Mouse (Mus musculus) stomach, postnatal 0 days (tissue): Measurements from ENCODE around the gene Iglon5. TPM values are rescaled to one million over a fixed set of nuclear protein-coding genes. Genes with fewer than 3 reads are reported as not detected.

Source experiments
- ATAC-seq: fragments of 200-750 bp; cut with Nextera tagmentation; 2 replicates; pipeline ENCODE4 v1.8.0; 2017; ENCODE audit not compliant: low FRiP score, low TSS enrichment
- DNase-seq: peaks from one replicate; pipeline ENCODE4 v3.0.0-alpha.2; 2016; ENCODE audit warnings: low spot score
- H3K27ac ChIP-seq: fragments of 300-500 bp; sonication (generic); replicated peaks from 2 replicates; pipeline ENCODE4 v1.5.1; 2014; ENCODE audit warnings: mild to moderate bottlenecking, control low read depth
- H3K27me3 ChIP-seq: fragments of 300-500 bp; sonication (generic); 2 replicates; pipeline ENCODE4 v1.6.1; 2014; ENCODE audit warnings: low read length; ENCODE audit not compliant: control insufficient read depth, insufficient read depth
- H3K36me3 ChIP-seq: fragments of 300-500 bp; sonication (generic); 2 replicates; pipeline ENCODE4 v1.6.1; 2014; ENCODE audit warnings: low read length, mixed read lengths; ENCODE audit not compliant: control insufficient read depth, insufficient read depth
- H3K4me1 ChIP-seq: fragments of 300-500 bp; sonication (generic); replicated peaks from 2 replicates; pipeline ENCODE4 v1.6.1; 2014; ENCODE audit warnings: antibody characterized with exemption; ENCODE audit not compliant: control insufficient read depth, insufficient read depth
- H3K4me2 ChIP-seq: fragments of 300-500 bp; sonication (generic); replicated peaks from 2 replicates; pipeline ENCODE4 v1.6.1; 2014; ENCODE audit warnings: low read depth, mild to moderate bottlenecking, control low read depth, moderate library complexity
- H3K4me3 ChIP-seq: fragments of 300-500 bp; sonication (generic); 2 replicates; pipeline ENCODE4 v1.5.1; 2014; ENCODE audit warnings: low read depth, low read length, control low read depth
- H3K9ac ChIP-seq: fragments of 300-500 bp; sonication (generic); 2 replicates; pipeline ENCODE4 v1.6.1; 2014; ENCODE audit warnings: mild to moderate bottlenecking, low read length, control low read depth, mixed read lengths
- H3K9me3 ChIP-seq: fragments of 300-500 bp; sonication (generic); 2 replicates; pipeline ENCODE4 v1.6.1; 2016; ENCODE audit warnings: low read length; ENCODE audit not compliant: control insufficient read depth
- CTCF ChIP-seq: IDR thresholded peaks from 2 replicates; pipeline ENCODE4 v1.5.1; 2016; ENCODE audit warnings: antibody characterized with exemption, low read depth, mild to moderate bottlenecking, moderate library complexity
- EP300 ChIP-seq: optimal IDR thresholded peaks from 2 replicates; pipeline ENCODE3; 2016; ENCODE audit warnings: antibody characterized with exemption
- WGBS: fragments of 180-500 bp; shearing (Covaris S2); extraction: QIAGEN DNeasy Blood & Tissue Kit; methylation state at CpG from one replicate; pipeline ENCODE4 v1.1.7; 2014; 5-methylcytosine and 5-hydroxymethylcytosine counted together
- polyA plus RNA-seq: library from polyadenylated mRNA; unstranded; fragments of >200 nt; fragmentation: Nextera tagmentation; extraction: Ambion mirVana; gene quantifications from 2 replicates; pipeline ENCODE4 v1.2.1, GENCODE M21; 2015

Iglon5 gene
- polyA plus RNA-seq, 1 experiment from 2014 or later = 0.35 TPM

GRCm38 (mm10) chr7:43475706-43476105 is 14.2 kb downstream of the Iglon5 start:
- Histone ChIP-seq H3K36me3 (no peaks in the 10 kb centered on the region), H3K4me1 (no peaks in the 10 kb centered on the region), H3K4me2 (no peak overlapping the region), H3K9ac (no peak overlapping the region), H3K9me3 (no peaks in the 10 kb centered on the region), H3K27ac (no peak overlapping the region), H3K4me3 (no peak overlapping the region), H3K27me3 (no peaks in the 10 kb centered on the region)
- DNase-seq = peak; percentile 47
- WGBS = 20% methylated on average over 23 of the region's 23 CpGs
- 0 out of 2 replicates have a peak, but pooled peaks have one; percentile 36 for ATAC-seq
- peak; percentile 49 for TF ChIP-seq CTCF
- TF ChIP-seq EP300 = no peak

GRCm38 (mm10) chr7:43470373-43470772 is 19.5 kb downstream of the Iglon5 start:
- ATAC-seq (no peak), DNase-seq (peak; percentile 51)
- Histone ChIP-seq H3K27me3 (no peaks in the 10 kb centered on the region), H3K4me2 (no peak overlapping the region), H3K4me3 (no peak overlapping the region), H3K9ac (no peak overlapping the region), H3K36me3 (no peaks in the 10 kb centered on the region), H3K9me3 (no peaks in the 10 kb centered on the region), H3K4me1 (no peaks in the 10 kb centered on the region), H3K27ac (no peak overlapping the region)
- TF ChIP-seq EP300 (no peak), CTCF (peak; percentile 70)
- WGBS = 51% methylated on average over 8 of the region's 8 CpGs

- H3K27me3 ChIP-seq = no peaks in the 10 kb centered on the region
- no peaks in the 10 kb centered on the region for H3K36me3 ChIP-seq
- H3K4me3 ChIP-seq = peak overlapping the region; percentile 55
- under 1% methylated on average over 33 of the region's 33 CpGs for WGBS
- no peaks in the 10 kb centered on the region for H3K9me3 ChIP-seq
- TF ChIP-seq CTCF (peak; percentile 98), EP300 (no peak)
- H3K27ac ChIP-seq = peak overlapping the region; percentile 69; the same call in 1 of the 2 replicates
- H3K4me2 ChIP-seq = peak overlapping the region; percentile 92
- H3K9ac ChIP-seq = peak overlapping the region; percentile 63
- ATAC-seq (peak; percentile 82), DNase-seq (peak; percentile 88)
- 0 out of 2 replicates have a peak, but pooled peaks cover 2% of the 10 kb centered on the region for H3K4me1 ChIP-seq
Observed at GRCm38 (mm10) chr7:43466099-43466694, 23.7 kb downstream of the Iglon5 start.

- Histone ChIP-seq H3K27me3 (no peaks in the 10 kb centered on the region), H3K9me3 (no peaks in the 10 kb centered on the region), H3K36me3 (no peaks in the 10 kb centered on the region), H3K27ac (peak overlapping the region; percentile 69; the same call in 1 of the 2 replicates), H3K4me2 (peak overlapping the region; percentile 92), H3K9ac (peak overlapping the region; percentile 63), H3K4me3 (peak overlapping the region; percentile 55), H3K4me1 (0 out of 2 replicates have a peak, but pooled peaks cover 2% of the 10 kb centered on the region)
- TF ChIP-seq EP300 = no peak
- peak; percentile 63 for TF ChIP-seq CTCF
- ATAC-seq (peak; percentile 86), DNase-seq (peak; percentile 89)
- 0% methylated on average over 33 of the region's 33 CpGs for WGBS
Observed at GRCm38 (mm10) chr7:43465344-43466098, 24.4 kb downstream of the Iglon5 start.

GRCm38 (mm10) chr7:43464864-43465343 is 25.0 kb downstream of the Iglon5 start:
- Histone ChIP-seq H3K4me3 (peak overlapping the region; percentile 55), H3K4me1 (0 out of 2 replicates have a peak, but pooled peaks cover 2% of the 10 kb centered on the region), H3K27ac (peak overlapping the region; percentile 69; the same call in 1 of the 2 replicates), H3K36me3 (no peaks in the 10 kb centered on the region), H3K9me3 (no peaks in the 10 kb centered on the region), H3K27me3 (no peaks in the 10 kb centered on the region), H3K9ac (peak overlapping the region; percentile 51), H3K4me2 (peak overlapping the region; percentile 92)
- TF ChIP-seq CTCF (no peak), EP300 (no peak)
- no peak for ATAC-seq
- 7% methylated on average over 35 of the region's 35 CpGs for WGBS
- DNase-seq = no peak

- no peak overlapping the region for H3K27ac ChIP-seq
- TF ChIP-seq CTCF (no peak), EP300 (no peak)
- H3K36me3 ChIP-seq = no peaks in the 10 kb centered on the region
- no peak overlapping the region for H3K4me3 ChIP-seq
- H3K4me1 ChIP-seq = 0 out of 2 replicates have a peak, but pooled peaks cover 2% of the 10 kb centered on the region
- DNase-seq (no peak), ATAC-seq (no peak)
- no peaks in the 10 kb centered on the region for H3K27me3 ChIP-seq
- 73% methylated on average over 7 of the region's 7 CpGs for WGBS
- H3K9ac ChIP-seq = 0 out of 2 replicates have a peak overlapping the region, but pooled peaks have one; percentile 23
- H3K9me3 ChIP-seq = no peaks in the 10 kb centered on the region
- no peak overlapping the region for H3K4me2 ChIP-seq
Observed at GRCm38 (mm10) chr7:43463976-43464375, 25.9 kb downstream of the Iglon5 start.
